Mouse (Mus musculus) midbrain, embryonic 12.5 days (tissue): ENCODE results near the gene Smyd3. TPM values are rescaled to one million over a fixed set of nuclear protein-coding genes. Genes with fewer than 3 reads are reported as not detected.

Source experiments
- ATAC-seq: fragments of 200-750 bp; cut with Nextera tagmentation; 2 replicates; pipeline ENCODE4 v1.8.0; 2017; ENCODE audit warnings: low read depth, moderate TSS enrichment, moderate library complexity; ENCODE audit not compliant: low FRiP score
- H3K27ac ChIP-seq: fragments of 300-500 bp; sonication (generic); replicated peaks from 2 replicates; pipeline ENCODE4 v1.5.1; 2016; ENCODE audit warnings: mild to moderate bottlenecking
- H3K27me3 ChIP-seq: fragments of 300-500 bp; sonication (generic); 2 replicates; pipeline ENCODE4 v1.6.1; 2016; ENCODE audit warnings: mild to moderate bottlenecking
- H3K36me3 ChIP-seq: fragments of 300-500 bp; sonication (generic); 2 replicates; pipeline ENCODE4 v1.6.1; 2016
- H3K4me1 ChIP-seq: fragments of 300-500 bp; sonication (generic); 2 replicates; pipeline ENCODE4 v1.6.1; 2016
- H3K4me2 ChIP-seq: fragments of 300-500 bp; sonication (generic); replicated peaks from 2 replicates; pipeline ENCODE4 v1.6.1; 2016; ENCODE audit warnings: mild to moderate bottlenecking, moderate library complexity
- H3K4me3 ChIP-seq: fragments of 300-500 bp; sonication (generic); 2 replicates; pipeline ENCODE4 v1.5.1; 2016; ENCODE audit warnings: mild to moderate bottlenecking
- H3K9ac ChIP-seq: fragments of 300-500 bp; sonication (generic); replicated peaks from 2 replicates; pipeline ENCODE4 v1.6.1; 2016; ENCODE audit warnings: mild to moderate bottlenecking, moderate library complexity
- H3K9me3 ChIP-seq: fragments of 300-500 bp; sonication (generic); 2 replicates; pipeline ENCODE4 v1.6.1; 2016; ENCODE audit warnings: mild to moderate bottlenecking
- WGBS: fragments of 180-500 bp; shearing (Covaris S2); methylation state at CpG from one replicate; pipeline ENCODE4 v1.1.7; 2016; 5-methylcytosine and 5-hydroxymethylcytosine counted together
- polyA plus RNA-seq: library from polyadenylated mRNA; unstranded; fragments of >200 nt; fragmentation: Nextera tagmentation; extraction: Ambion mirVana; gene quantifications from 2 replicates; pipeline ENCODE4 v1.2.1, GENCODE M21; 2016

Smyd3 gene
- polyA plus RNA-seq, 1 experiment from 2014 or later = 14.3 TPM

- H3K4me2 ChIP-seq = no peak overlapping the region
- WGBS = 77% methylated on average over 3 of the region's 3 CpGs
- no peak overlapping the region for H3K9ac ChIP-seq
Observed at GRCm38 (mm10) chr1:179055760-179056159, 462.1 kb downstream of the Smyd3 start.

GRCm38 (mm10) chr1:179054385-179055116, 463.3 kb downstream of the Smyd3 start:
- 72% methylated on average over 7 of the region's 7 CpGs for WGBS
- Histone ChIP-seq H3K36me3 (no peaks in the 10 kb centered on the region), H3K9ac (no peak overlapping the region), H3K9me3 (no peaks in the 10 kb centered on the region), H3K4me3 (no peak overlapping the region), H3K27ac (no peak overlapping the region), H3K4me2 (no peak overlapping the region), H3K27me3 (0 out of 2 replicates have a peak, but pooled peaks cover 3% of the 10 kb centered on the region), H3K4me1 (peaks cover 7% of the 10 kb centered on the region; the same call in 1 of the 2 replicates)
- no peak for ATAC-seq

More at GRCm38 (mm10) chr1:179055760-179056159, 462.1 kb downstream of the Smyd3 start:
- Histone ChIP-seq H3K4me3 (no peak overlapping the region), H3K9me3 (no peaks in the 10 kb centered on the region), H3K27me3 (0 out of 2 replicates have a peak, but pooled peaks cover 6% of the 10 kb centered on the region), H3K27ac (no peak overlapping the region), H3K4me1 (peaks cover 19% of the 10 kb centered on the region), H3K36me3 (no peaks in the 10 kb centered on the region)
- ATAC-seq = no peak

- no peaks in the 10 kb centered on the region for H3K36me3 ChIP-seq
- ATAC-seq = no peak
- no peak overlapping the region for H3K4me2 ChIP-seq
- H3K27me3 ChIP-seq = no peaks in the 10 kb centered on the region
- WGBS = 94% methylated on average over 6 of the region's 6 CpGs
- H3K4me1 ChIP-seq = peaks cover 7% of the 10 kb centered on the region; the same call in 1 of the 2 replicates
- no peak overlapping the region for H3K27ac ChIP-seq
- H3K4me3 ChIP-seq = no peak overlapping the region
- H3K9me3 ChIP-seq = no peaks in the 10 kb centered on the region
- H3K9ac ChIP-seq = no peak overlapping the region
Observed at GRCm38 (mm10) chr1:179052545-179053180, 465.2 kb downstream of the Smyd3 start.

- H3K4me2 ChIP-seq = no peak overlapping the region
- no peak overlapping the region for H3K27ac ChIP-seq
- no peak for ATAC-seq
- H3K9ac ChIP-seq = no peak overlapping the region
- no peak overlapping the region for H3K4me3 ChIP-seq
- no peaks in the 10 kb centered on the region for H3K36me3 ChIP-seq
- 92% methylated on average over 13 of the region's 13 CpGs for WGBS
- peaks cover 18% of the 10 kb centered on the region for H3K27me3 ChIP-seq
- H3K9me3 ChIP-seq = no peaks in the 10 kb centered on the region
- H3K4me1 ChIP-seq = peaks cover 21% of the 10 kb centered on the region
Observed at GRCm38 (mm10) chr1:179047931-179048596, 469.8 kb downstream of the Smyd3 start.

GRCm38 (mm10) chr1:179045856-179046714, 471.8 kb downstream of the Smyd3 start:
- H3K36me3 ChIP-seq = no peaks in the 10 kb centered on the region
- H3K27me3 ChIP-seq = peaks cover 34% of the 10 kb centered on the region
- no peak overlapping the region for H3K4me2 ChIP-seq
- no peaks in the 10 kb centered on the region for H3K9me3 ChIP-seq
- 60% methylated on average over 17 of the region's 17 CpGs for WGBS
- H3K9ac ChIP-seq = no peak overlapping the region
- no peak overlapping the region for H3K4me3 ChIP-seq
- peaks cover 25% of the 10 kb centered on the region for H3K4me1 ChIP-seq
- no peak for ATAC-seq
- no peak overlapping the region for H3K27ac ChIP-seq

- Histone ChIP-seq H3K9ac (no peak overlapping the region), H3K4me1 (peaks cover 25% of the 10 kb centered on the region), H3K27ac (no peak overlapping the region), H3K36me3 (no peaks in the 10 kb centered on the region), H3K27me3 (peaks cover 43% of the 10 kb centered on the region), H3K9me3 (no peaks in the 10 kb centered on the region), H3K4me3 (no peak overlapping the region), H3K4me2 (no peak overlapping the region)
- ATAC-seq = no peak
- WGBS = 87% methylated on average over 5 of the region's 5 CpGs
Observed at GRCm38 (mm10) chr1:179044165-179044564, 473.7 kb downstream of the Smyd3 start.

- no peak overlapping the region for H3K4me3 ChIP-seq
- 78% methylated on average over 12 of the region's 12 CpGs for WGBS
- no peak overlapping the region for H3K4me2 ChIP-seq
- H3K27ac ChIP-seq = no peak overlapping the region
- H3K4me1 ChIP-seq = peaks cover 25% of the 10 kb centered on the region
- no peak for ATAC-seq
- peaks cover 48% of the 10 kb centered on the region for H3K27me3 ChIP-seq
- H3K9ac ChIP-seq = no peak overlapping the region
- H3K9me3 ChIP-seq = no peaks in the 10 kb centered on the region
- no peaks in the 10 kb centered on the region for H3K36me3 ChIP-seq
Observed at GRCm38 (mm10) chr1:179043644-179044043, 474.2 kb downstream of the Smyd3 start.

- no peak overlapping the region for H3K4me2 ChIP-seq
- H3K27ac ChIP-seq = no peak overlapping the region
- H3K9ac ChIP-seq = no peak overlapping the region
- 87% methylated on average over 8 of the region's 8 CpGs for WGBS
- no peaks in the 10 kb centered on the region for H3K36me3 ChIP-seq
- peaks cover 56% of the 10 kb centered on the region for H3K27me3 ChIP-seq
- no peaks in the 10 kb centered on the region for H3K9me3 ChIP-seq
- H3K4me3 ChIP-seq = no peak overlapping the region
- no peak for ATAC-seq
- peaks cover 25% of the 10 kb centered on the region for H3K4me1 ChIP-seq
Observed at GRCm38 (mm10) chr1:179041905-179042337, 475.9 kb downstream of the Smyd3 start.

GRCm38 (mm10) chr1:179041231-179041904, 476.5 kb downstream of the Smyd3 start:
- no peak for ATAC-seq
- peaks cover 56% of the 10 kb centered on the region for H3K27me3 ChIP-seq
- WGBS = 90% methylated on average over 14 of the region's 14 CpGs

GRCm38 (mm10) chr1:179038801-179039200, 479.0 kb downstream of the Smyd3 start:
- Histone ChIP-seq H3K4me1 (peaks cover 14% of the 10 kb centered on the region), H3K4me2 (no peak overlapping the region), H3K27ac (no peak overlapping the region), H3K9me3 (no peaks in the 10 kb centered on the region), H3K9ac (no peak overlapping the region), H3K27me3 (peaks cover 59% of the 10 kb centered on the region), H3K36me3 (no peaks in the 10 kb centered on the region), H3K4me3 (no peak overlapping the region)
- no peak for ATAC-seq
- WGBS = 95% methylated on average over 4 of the region's 4 CpGs

More at GRCm38 (mm10) chr1:179041231-179041904, 476.5 kb downstream of the Smyd3 start:
- Histone ChIP-seq H3K4me1 (peaks cover 22% of the 10 kb centered on the region), H3K36me3 (no peaks in the 10 kb centered on the region), H3K9me3 (no peaks in the 10 kb centered on the region), H3K27ac (no peak overlapping the region), H3K4me2 (no peak overlapping the region), H3K4me3 (no peak overlapping the region), H3K9ac (no peak overlapping the region)

GRCm38 (mm10) chr1:179032947-179033346, 484.9 kb downstream of the Smyd3 start:
- no peak for ATAC-seq
- Histone ChIP-seq H3K4me3 (no peak overlapping the region), H3K4me1 (peaks cover 6% of the 10 kb centered on the region; the same call in 1 of the 2 replicates), H3K9ac (no peak overlapping the region), H3K27ac (no peak overlapping the region), H3K9me3 (no peaks in the 10 kb centered on the region), H3K36me3 (no peaks in the 10 kb centered on the region), H3K27me3 (peaks cover 31% of the 10 kb centered on the region), H3K4me2 (no peak overlapping the region)
- WGBS = 91% methylated on average over 2 of the region's 2 CpGs
